Mouse (Mus musculus) neutrophil, adult 5-6 weeks (primary cell): Measurements from ENCODE around the gene St3gal5. TPM values are rescaled to one million over a fixed set of nuclear protein-coding genes. Genes with fewer than 3 reads are reported as not detected.
"Not testable (repeated sequence)": the region's sequence is repeated elsewhere in the genome, so short reads cannot be mapped to it uniquely, and the experiment has no call there.

ENCODE experiments used
- ATAC-seq: fragments of 151-379, 151-347 bp; 2 replicates; pipeline ENCODE4 v1.8.0; 2017; ENCODE audit warnings: mild to moderate bottlenecking, moderate TSS enrichment; ENCODE audit not compliant: insufficient number of reproducible peaks, poor library complexity, low FRiP score, severe bottlenecking; ENCODE audit errors: extremely low read depth
- total RNA-seq: library from RNA; stranded (forward); fragments of 200-1000 nt; gene quantifications from 2 replicates; pipeline ENCODE4 v1.2.3, GENCODE M21; 2017

St3gal5 gene
- 36.4 and 46.4 TPM in 2 replicates for total RNA-seq

DNA sequence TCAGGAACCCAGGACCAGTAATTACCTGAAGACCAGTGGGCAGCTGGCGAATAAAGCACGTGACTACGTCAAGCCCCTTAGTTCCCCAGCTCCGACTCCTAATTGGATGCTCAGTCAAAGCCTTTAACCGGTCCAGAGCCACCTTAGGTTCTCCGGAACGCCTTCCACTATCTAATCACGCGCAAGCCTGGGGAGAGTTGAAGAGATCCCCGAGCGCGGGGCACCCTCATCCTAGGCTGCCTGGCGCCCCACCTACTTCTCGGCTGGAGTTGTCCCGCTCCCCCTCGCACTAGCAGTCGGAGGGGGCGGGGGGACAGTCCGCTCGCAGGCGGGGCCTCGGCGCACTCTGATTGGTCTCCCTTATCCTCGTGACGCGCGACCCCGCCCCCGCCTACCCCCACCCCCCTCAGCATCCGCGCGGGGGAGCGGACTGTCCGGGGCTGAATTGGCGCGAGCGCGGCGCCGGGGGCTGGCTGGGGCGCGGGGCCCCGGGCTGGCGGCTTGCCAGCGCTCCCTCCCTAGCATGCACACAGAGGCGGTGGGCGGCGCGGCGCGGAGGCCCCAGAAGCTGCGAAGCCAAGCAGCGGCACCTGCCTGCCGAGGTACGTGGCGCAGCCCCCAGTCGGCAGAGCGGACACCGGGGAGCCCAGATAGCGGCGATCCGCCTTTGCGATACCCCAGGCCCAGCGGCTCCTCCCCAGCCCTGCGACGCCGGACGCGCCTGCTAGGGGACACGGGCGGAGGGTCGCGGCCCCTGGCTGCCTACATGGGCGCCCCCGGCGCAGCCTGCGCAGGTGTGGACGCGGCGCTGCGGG lies at the start of gene St3gal5:
Gene St3gal5 (plus strand): TSS at position 412 of the 815 bp plus-strand sequence.
- peak; percentile 83 for ATAC-seq

DNA sequence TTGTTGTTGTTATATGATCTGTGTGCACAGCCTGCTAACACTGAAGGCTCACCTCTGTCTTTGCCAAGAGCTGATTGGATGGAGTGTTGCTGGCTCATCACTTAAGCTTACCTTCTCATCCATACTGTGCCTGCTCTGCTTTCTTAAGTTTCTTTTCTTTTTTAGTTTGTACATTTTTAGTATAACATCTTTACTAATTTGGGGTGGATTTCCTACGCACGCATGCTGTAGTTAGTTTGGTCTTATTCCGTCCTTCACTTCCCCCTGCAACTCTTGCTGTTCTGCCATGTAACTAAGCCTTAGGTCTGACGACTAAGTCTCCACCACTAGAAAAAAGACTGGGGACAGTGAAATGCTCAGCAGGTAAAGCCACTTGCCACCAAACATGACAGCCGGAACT lies 48.7 kb upstream of the St3gal5 start:
- no peak for ATAC-seq

DNA sequence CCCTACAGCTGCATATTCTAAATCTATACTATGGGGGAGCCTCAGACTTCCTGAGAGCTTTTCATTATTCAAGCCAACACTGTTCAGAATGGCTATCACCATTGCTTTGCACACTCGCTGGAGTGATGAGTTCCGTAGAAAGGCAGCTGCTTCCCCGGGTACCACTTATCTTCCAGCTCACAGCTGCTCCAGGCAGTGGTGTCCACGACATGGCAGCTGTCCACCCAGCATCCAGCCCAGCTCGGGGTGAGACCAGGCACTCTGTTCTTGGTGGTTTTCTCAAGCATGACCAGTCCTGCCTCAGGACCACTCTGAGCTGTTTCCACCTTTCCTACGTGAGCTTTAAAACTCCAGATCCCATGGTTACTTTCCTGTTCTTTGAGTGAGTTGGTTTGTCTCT lies 47.5 kb upstream of the St3gal5 start:
- no peak for ATAC-seq

DNA sequence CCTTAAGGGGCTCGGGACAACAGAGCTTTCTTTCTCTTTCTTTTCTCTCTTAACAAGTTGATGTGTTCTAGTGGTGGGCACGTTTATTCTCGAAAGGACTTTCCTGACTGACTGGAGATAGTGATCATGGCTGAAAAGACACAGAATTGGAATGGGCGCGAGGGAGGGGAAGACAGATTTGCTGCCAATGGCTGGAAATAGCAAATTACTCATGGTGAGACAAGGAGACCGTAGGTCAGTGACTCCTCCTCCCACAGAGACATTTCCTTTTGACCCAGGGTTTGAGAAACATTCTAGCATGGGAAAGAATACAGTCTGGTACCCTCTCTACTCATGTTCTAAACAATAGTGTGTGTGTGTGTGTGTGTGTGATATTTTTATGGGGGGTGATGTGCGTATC lies 46.6 kb upstream of the St3gal5 start:
- no peak for ATAC-seq

DNA sequence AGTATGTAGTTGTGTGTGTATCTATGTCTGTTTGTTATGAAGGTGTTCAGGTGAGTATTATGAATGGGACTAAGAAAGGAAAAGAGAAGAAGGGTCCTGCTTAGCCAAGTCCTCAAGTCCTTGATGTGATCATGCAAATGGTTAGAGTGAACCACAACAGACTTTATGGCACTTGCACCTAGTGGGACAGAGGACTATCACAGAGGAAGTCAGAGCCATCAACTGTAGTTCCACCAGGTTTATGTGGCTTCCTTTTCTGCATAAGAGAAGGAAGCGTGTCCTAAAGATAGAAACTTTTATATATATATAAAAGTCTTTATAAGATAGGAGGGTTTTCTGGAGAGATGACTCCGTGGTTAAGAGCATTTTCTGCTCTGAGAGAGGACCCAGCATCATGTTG lies 46.1 kb upstream of the St3gal5 start:
- peak; percentile 34; the same call in 1 of the 2 replicates for ATAC-seq

DNA sequence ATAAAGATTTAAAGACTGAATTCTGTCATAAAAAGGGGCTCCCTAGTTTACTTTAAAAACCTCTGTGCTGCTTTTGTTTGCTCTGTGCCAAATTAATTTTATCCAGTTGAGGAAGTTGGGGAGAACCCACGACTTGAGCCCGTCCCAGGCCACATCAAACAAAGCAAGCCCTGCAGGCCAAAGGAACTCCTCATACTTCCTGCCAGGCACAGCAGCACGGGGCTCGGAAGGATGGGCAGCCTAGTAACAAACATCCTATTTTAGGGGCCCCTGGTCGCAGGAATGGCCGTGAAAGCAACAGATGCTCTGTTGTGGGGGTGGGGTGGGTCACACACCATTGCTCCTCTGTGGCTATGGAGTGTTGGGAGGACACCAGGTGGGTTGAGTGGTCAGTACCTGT lies 45.6 kb upstream of the St3gal5 start:
- no peak for ATAC-seq

DNA sequence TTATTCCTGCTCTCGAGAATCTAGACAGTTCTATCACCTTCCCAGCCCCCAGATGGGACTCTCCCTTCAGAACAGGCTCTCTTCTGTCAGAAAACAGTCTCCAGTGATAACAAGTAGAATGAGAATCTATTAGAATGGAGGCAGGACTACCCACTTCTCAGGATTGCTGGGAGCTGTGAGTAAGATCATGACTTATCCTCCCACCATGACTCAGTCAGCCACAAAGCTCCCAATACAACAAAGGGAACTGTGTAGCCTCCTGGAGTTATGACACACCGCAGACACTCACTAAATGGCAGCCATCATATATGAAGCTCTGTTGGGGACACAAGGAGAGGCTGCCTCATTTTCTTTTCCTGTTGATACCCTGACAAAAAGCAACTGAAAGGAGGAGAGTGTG lies 40.8 kb upstream of the St3gal5 start:
- no peak for ATAC-seq

DNA sequence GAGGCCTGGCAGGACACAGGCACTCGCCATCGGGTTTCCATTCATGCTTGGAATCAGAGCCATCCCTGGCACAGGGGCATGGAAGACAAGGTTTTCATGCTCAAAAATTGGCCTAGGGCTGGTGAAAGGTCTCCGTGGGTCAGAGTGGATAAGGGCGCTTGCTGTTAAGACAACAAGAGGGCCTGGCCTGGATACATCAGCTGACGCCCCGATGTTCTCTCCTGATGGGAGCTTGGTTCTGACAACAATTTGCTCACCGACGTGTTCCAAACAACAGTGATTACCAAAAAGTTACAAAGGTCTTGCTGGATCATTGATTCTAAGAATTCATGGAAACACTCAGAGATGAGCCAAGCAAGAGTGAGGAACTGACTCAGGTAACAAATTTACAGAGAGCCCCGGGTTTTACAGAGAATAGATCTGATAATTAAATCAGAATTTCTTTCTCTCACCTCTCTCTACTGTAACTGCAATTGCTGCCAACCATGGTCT lies 38.9 kb upstream of the St3gal5 start:
- no peak for ATAC-seq

DNA sequence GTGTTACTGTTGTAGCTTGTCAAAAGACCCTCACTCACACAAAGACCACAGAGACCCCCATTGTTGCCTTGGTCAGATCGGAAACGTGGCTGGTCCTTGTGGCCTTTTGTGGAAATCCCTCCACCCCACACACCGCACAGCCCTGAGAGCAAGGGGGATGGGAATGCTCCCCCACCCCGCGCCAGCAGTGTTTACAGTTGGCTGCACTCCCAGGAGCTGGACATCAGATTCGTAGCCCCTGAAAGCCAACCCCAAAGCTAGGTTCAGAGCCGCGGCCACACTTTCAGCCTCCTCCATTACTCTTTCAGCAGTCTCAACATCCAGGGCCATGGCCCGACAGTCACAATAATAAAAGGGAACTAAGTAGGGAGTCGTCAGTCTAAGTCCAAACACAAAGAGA lies 36.7 kb upstream of the St3gal5 start:
- ATAC-seq, result not testable (repeated sequence)

DNA sequence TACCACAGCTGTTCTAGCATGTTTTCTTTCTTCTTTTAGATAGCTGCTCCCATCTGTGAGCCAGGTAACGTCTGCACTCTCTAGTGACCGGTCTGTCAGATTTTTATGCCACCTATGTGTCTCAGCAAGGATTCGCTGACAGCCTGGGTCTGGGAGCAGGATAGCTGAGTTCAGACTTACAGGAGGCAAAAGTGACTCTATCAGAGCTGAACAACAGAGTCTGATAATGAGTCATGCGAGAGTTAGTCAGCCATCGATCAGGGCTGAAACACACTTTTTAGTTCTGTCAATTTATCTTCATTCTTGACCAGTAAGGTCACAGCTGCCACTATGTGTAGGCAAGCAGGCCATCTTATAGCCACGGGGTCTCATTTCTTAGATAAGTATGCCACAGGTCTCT lies 33.7 kb upstream of the St3gal5 start:
- ATAC-seq, result no peak

DNA sequence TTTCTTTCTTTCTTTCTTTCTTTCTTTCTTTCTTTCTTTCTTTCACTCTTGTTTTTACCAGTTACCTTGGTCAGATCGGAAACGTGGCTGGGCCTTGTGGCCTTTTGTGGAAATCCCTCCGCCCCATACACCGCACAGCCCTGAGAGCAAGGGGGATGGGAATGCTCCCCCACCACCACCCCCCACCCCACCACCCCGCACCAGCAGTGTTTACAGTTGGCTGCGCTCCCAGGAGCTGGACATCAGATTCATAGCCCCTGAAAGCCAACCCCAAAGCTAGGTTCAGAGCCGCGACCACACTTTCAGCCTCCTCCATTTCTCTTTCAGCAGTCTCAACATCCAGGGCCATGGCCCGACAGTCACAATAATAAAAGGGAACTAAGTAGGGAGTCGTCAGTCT lies 31.4 kb upstream of the St3gal5 start:
- no peak for ATAC-seq

DNA sequence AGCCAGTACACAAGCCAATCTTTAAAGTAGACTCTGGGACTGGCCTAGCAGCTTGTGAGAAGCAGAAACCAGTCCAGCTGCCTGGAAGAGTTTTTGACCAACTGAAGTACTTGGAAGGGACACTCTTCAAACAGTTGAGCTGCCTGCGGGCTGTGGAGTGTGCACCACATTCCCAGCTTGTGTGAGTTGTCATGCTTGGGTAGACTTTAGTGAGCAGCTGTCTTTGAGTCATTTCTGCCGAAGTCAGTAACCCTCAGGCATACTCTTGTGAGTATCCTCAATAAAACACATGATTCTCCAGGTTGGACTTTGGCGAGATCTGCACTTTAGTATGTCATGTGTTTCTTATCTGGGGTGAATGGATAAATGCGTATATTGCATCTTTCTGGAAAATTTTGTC lies 29.0 kb upstream of the St3gal5 start:
- no peak for ATAC-seq

DNA sequence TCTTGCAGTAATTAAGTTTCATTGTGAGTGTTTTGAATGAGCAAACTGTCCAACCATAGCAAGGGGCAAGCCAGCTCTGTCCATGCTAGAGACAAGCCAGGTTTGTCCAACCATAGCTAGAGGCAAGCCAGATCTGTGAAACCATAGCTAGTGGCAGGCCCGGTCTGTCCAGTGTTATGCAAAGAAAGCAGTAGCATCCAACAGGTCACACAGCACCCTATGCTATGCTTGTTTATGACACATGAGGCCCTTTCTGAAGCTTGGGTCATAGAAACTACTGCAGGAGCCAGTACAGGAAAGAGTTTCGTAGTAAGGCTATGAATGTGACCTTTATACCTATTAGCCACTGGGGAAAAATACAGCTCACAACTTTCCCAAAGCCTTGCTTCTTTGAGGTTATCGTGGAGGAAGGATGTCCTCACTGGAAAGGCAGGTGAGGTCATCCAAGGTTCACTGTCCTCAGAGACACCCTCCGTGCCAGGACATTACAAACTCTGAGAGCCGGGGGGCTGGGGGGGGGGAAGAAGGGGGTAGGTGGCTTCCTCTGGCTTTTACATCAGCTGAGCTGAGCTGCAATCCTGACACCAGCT lies 26.0 kb upstream of the St3gal5 start:
- ATAC-seq, result no peak

DNA sequence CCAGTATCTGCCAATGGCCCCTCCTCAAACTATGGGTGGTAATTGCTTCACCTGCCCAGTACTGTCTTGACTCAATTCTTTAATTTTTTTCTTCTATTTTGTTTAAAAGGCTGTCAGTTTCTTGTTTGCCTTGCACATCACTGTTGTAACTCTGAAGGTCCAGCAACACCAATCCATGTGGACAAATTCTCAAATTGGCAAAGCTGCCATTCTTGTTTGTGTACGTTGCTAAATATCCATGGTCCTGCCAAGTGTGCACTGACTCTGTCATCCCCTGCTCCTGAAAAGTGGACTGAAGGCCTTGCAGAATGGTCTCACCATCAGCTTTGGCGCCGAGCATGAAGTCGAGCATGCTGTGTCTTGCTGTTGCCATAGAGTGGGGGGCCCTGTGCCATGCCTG lies 23.6 kb upstream of the St3gal5 start:
- no peak for ATAC-seq

DNA sequence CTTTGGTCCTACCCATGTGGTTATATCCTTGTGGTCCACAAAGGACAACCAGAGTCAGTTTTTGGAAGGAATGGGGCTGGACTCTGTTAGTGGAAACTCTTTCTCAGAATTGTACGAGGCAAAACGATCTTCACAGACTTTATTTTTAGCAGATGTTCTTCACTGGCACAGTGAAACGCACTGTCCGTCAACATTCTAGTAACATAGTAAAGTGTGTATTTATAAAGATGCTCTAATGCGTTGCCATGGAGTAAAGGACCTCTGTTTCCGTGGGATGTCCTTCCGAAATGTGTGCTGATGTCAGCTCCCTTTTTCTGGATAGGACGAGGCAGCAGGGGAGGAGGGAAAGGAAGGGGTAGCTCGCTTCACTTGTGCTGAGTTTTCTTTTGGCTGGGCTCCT lies 20.9 kb upstream of the St3gal5 start:
- no peak for ATAC-seq

DNA sequence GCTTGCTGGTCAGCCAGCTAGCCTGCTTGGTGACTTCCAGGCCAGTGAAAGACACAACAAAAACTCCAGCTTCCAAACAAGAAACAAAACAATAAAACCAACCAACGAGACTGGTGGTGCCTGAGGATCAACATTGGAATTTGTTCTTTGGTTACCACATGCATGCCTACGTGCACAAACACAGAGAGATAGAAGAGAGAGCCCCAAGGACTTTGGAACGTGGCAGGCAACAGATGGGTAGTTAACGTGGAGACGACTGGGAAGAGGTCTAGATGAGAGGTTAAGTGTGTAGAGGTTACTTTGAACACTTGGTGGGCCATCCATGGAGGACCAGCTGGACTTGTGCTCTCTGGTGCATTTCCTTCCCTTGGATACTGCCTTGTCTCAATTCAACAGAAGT lies 19.2 kb upstream of the St3gal5 start:
- ATAC-seq, result no peak

DNA sequence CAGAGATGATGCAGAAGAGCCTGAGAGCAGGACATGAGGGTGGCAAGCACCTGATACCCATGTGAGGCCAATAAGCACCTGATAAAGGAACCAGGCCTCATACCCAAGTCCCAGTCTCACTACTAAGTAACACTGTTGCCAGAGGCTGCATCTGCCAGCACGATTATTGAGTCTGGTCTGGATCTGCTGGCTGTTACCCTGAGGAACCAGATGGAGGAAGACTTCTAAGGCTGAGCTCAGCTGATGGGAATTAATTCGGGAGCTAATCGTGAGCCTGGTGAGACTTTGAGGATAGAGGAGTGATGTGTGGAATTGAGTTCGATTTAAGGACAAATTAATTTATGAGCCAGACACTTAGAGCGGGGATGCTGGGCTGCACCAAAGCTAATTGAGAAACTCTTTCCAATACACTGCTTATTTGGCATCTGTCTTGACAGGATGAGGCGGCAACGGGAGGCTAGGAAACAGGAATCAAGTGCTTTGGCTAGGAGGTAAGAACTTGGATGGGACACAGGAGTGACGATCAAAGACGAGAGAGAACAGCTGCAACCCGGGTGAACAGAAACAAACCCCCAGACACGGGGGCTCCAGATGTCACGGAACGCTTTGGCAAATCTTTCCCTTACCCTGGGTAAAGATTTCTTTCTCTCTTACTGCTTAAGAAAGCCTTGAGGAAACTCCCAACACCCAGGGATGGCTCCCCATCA lies 15.9 kb upstream of the St3gal5 start:
- ATAC-seq, result no peak

DNA sequence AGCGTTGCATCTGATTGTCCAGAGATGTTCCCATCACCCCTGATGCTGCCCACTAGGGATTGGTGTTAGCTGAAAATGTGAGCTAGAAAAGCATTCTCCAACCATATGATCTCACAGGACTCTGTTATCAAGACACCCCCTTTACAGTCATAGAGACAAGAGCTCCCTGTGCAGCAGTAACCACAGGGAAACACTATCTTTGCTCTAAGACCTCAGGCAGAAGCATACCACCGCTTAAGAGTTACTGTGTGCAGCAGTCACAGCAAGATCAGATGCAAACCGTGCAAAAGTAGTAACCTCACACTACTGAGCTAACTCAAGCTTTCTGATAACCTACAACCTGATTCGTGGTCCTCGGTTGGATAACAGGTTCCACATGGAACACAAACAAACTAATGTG lies 10.0 kb upstream of the St3gal5 start:
- no peak for ATAC-seq

DNA sequence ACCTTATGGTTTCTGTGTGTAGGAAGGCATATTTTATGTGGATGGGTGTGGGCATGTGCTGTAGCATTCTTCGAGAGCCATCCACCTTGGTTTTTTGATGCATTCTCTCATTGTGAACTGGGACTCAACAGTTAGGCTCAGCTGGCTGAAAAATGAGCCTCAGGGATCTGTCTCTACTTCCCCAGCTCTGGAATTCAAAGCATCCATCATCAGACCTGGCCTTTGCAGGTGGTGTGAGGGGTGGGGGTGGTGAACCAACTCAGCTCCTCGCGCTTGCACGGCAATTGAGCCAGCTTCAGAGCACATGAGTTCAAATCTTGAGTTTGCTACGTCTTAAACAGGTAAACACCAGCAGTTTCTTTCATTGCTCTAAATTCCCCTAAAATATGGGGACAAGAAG lies 7.5 kb upstream of the St3gal5 start:
- no peak for ATAC-seq

DNA sequence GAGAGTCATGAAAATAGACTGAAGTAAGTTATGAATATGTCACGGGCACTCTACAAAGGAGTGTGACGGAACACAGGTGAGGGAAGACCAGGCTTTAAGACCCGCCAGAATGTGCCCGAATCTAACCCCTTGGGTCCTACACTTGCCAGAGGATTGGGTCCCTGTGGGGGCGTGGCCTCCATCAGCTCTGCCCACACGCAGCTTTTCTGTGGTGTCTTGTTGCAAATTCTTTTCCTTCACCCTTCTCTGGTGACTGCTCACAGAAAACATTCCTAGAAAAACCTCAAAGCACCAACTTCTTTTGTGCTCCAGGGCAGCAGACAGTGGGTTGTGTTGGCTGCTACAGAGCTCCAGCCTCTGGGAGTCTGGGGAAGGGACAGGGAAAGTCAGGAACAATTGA lies 6.4 kb upstream of the St3gal5 start:
- ATAC-seq, result no peak
